Mouse (Mus musculus): ENCODE measurements around the gene Gm42906. TPM values are rescaled to one million over a fixed set of nuclear protein-coding genes. Genes with fewer than 3 reads are reported as not detected.

Gene Gm42906
- total and polyA plus RNA-seq, 3 experiments: not detected

GRCm38 (mm10) chr5:151185286-151185856 is 242.6 kb downstream of the Gm42906 start:
- H3K4me2 ChIP-seq (ENCODE audit: insufficient read depth, low read depth, poor library complexity, severe bottlenecking): no peak overlapping the region
- H3K4me3 ChIP-seq (replicated peaks in 1 of 3; ENCODE audit: low read depth in 2 of 3, low read length in 2 of 3, poor library complexity in 1 of 3): no peak overlapping the region
- dilution Hi-C loops (cut with MboI; ENCODE audit: extremely low pct_ligation_motif_present, extremely low pct_unique_long_range_greater_than_20kb, low sequenced_read_pairs): no loop called here
- H3K9me3 ChIP-seq (replicated peaks; ENCODE audit: low read length): no peaks in the 10 kb centered on the region
- H3K79me2 ChIP-seq (replicated peaks; ENCODE audit: control insufficient read depth, extremely low read depth, insufficient read depth, poor library complexity, severe bottlenecking): no peaks in the 10 kb centered on the region
- no peak for DNase-seq (ENCODE audit: extremely low read depth)
- in situ Hi-C loops (cut with MboI; ENCODE audit: low pct_ligation_motif_present, low pct_unique_long_range_greater_than_20kb, low sequenced_read_pairs): no loop called here
- H3K9ac ChIP-seq (ENCODE audit: insufficient read depth, low read depth): no peak overlapping the region
- H3K4me1 ChIP-seq (ENCODE audit: control insufficient read depth in 1 of 2, insufficient read depth in 2 of 2): 0 out of 4 replicates have a peak, but pooled peaks cover 0 to 3% of the 10 kb centered on the region in 2 experiments
- no peak overlapping the region for H3K27ac ChIP-seq (ENCODE audit: insufficient read depth, low read depth)
- TF ChIP-seq SMC3 (IDR thresholded peaks at IDR 0.05; ENCODE audit: low read depth, low read length) (no peak), POLR2A (IDR thresholded peaks at IDR 0.05; ENCODE audit: low read depth, low read length) (no peak), RCOR1 (conservative IDR thresholded peaks at IDR 0.05; ENCODE audit: low read depth, low read length) (no peak), ELF1 (IDR thresholded peaks at IDR 0.05; ENCODE audit: low read depth, low read length) (no peak), E2F4 (IDR thresholded peaks at IDR 0.05; ENCODE audit: insufficient replicate concordance, low read depth, low read length) (no peak), BHLHE40 (IDR thresholded peaks at IDR 0.05; ENCODE audit: low read depth, low read length) (no peak), MEF2A (IDR thresholded peaks at IDR 0.05; ENCODE audit: borderline replicate concordance, low read depth, low read length) (no peak), IRF4 (IDR thresholded peaks at IDR 0.05; ENCODE audit: low read depth, low read length) (no peak), ETS1 (conservative IDR thresholded peaks at IDR 0.05; ENCODE audit: low read depth, low read length) (no peak), SIN3A (IDR thresholded peaks at IDR 0.05; ENCODE audit: low read length) (no peak), MAZ (IDR thresholded peaks at IDR 0.05; ENCODE audit: low read depth, low read length) (no peak), USF1 (IDR thresholded peaks at IDR 0.05; ENCODE audit: low read depth, low read length) (no peak), NRF1 (IDR thresholded peaks at IDR 0.05; ENCODE audit: low read depth, low read length) (no peak), MYC (IDR thresholded peaks at IDR 0.05; ENCODE audit: low read depth, low read length) (no peak), CTCF (conservative IDR thresholded peaks at IDR 0.05 in 1 of 2, IDR thresholded peaks at IDR 0.05 in 1 of 2; ENCODE audit: low read depth in 2 of 2, low read length in 2 of 2) (no peak), GABPA (IDR thresholded peaks at IDR 0.05; ENCODE audit: insufficient replicate concordance, low read depth, low read length) (no peak), POLR2AphosphoS2 (IDR thresholded peaks at IDR 0.05; ENCODE audit: low read depth, low read length) (no peak), MAX (IDR thresholded peaks at IDR 0.05; ENCODE audit: low read length) (no peak), TBP (conservative IDR thresholded peaks at IDR 0.05; ENCODE audit: low read depth, low read length) (no peak)
- H3K36me3 ChIP-seq (replicated peaks in 1 of 2; ENCODE audit: control insufficient read depth in 1 of 2, insufficient read depth in 1 of 2, low read length in 1 of 2): no peaks in the 10 kb centered on the region
- no peaks in the 10 kb centered on the region for H3K27me3 ChIP-seq (replicated peaks)

DNA sequence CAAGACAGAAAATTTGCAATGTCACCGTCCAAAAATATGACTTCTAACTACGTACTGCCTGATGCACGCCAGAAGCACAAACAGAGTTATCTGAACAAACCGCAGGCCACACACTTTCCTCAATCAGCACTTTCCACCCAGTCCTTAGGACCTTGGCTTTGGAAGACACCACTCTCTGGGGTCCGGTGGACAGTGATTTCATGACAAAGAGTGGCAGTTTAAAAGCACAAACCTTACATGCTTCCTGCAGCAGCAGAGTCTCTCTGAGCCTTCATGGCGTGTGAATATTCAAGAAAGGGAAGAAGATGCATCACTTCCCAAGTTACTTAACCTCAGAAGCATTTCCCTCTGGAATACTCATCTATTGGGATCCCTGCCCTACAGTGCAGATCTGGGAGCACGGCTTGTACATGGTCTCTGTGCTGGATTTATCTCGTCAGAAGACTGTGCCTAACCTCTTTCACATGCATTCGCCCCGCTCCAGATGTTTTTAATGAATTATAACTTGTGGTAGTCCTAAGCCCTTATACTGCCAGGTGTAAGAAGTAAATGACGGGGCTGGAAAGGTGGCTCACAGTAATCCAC is 244.2 kb downstream of the Gm42906 start:
- in situ Hi-C loops (cut with MboI; ENCODE audit: low pct_ligation_motif_present, low pct_unique_long_range_greater_than_20kb, low sequenced_read_pairs): no loop called here
- no peak overlapping the region for H3K9ac ChIP-seq (ENCODE audit: insufficient read depth, low read depth)
- H3K4me1 ChIP-seq (ENCODE audit: control insufficient read depth in 1 of 2, insufficient read depth in 2 of 2): no peaks in the 10 kb centered on the region
- H3K27me3 ChIP-seq (replicated peaks): no peaks in the 10 kb centered on the region
- no peaks in the 10 kb centered on the region for H3K9me3 ChIP-seq (replicated peaks; ENCODE audit: low read length)
- H3K27ac ChIP-seq (ENCODE audit: insufficient read depth, low read depth): no peak overlapping the region
- H3K4me2 ChIP-seq (ENCODE audit: insufficient read depth, low read depth, poor library complexity, severe bottlenecking): no peak overlapping the region
- DNase-seq (ENCODE audit: extremely low read depth): no peak
- H3K36me3 ChIP-seq (replicated peaks in 1 of 2; ENCODE audit: control insufficient read depth in 1 of 2, insufficient read depth in 1 of 2, low read length in 1 of 2): no peaks in the 10 kb centered on the region
- dilution Hi-C loops (cut with MboI; ENCODE audit: extremely low pct_ligation_motif_present, extremely low pct_unique_long_range_greater_than_20kb, low sequenced_read_pairs): no loop called here
- H3K4me3 ChIP-seq (replicated peaks in 1 of 3; ENCODE audit: low read depth in 2 of 3, low read length in 2 of 3, poor library complexity in 1 of 3): no peak overlapping the region
- no peaks in the 10 kb centered on the region for H3K79me2 ChIP-seq (replicated peaks; ENCODE audit: control insufficient read depth, extremely low read depth, insufficient read depth, poor library complexity, severe bottlenecking)
- TF ChIP-seq E2F4 (IDR thresholded peaks at IDR 0.05; ENCODE audit: insufficient replicate concordance, low read depth, low read length) (no peak), JUN (IDR thresholded peaks at IDR 0.05; ENCODE audit: insufficient read depth, low read depth, low read length) (no peak), RCOR1 (conservative IDR thresholded peaks at IDR 0.05; ENCODE audit: low read depth, low read length) (no peak), NELFE (IDR thresholded peaks at IDR 0.05; ENCODE audit: low read depth, low read length) (no peak), MEF2A (IDR thresholded peaks at IDR 0.05; ENCODE audit: borderline replicate concordance, low read depth, low read length) (no peak), POLR2A (IDR thresholded peaks at IDR 0.05; ENCODE audit: low read depth, low read length) (no peak), ZMIZ1 (IDR thresholded peaks at IDR 0.05; ENCODE audit: low read depth, low read length) (no peak), UBTF (IDR thresholded peaks at IDR 0.05; ENCODE audit: low read depth, low read length) (no peak), MAX (IDR thresholded peaks at IDR 0.05; ENCODE audit: low read length) (no peak), MAZ (IDR thresholded peaks at IDR 0.05; ENCODE audit: low read depth, low read length) (no peak)
